Mouse (Mus musculus): ENCODE results near the gene Cdc6. TPM values are rescaled to one million over a fixed set of nuclear protein-coding genes. Genes with fewer than 3 reads are reported as not detected.

Gene Cdc6
- total and polyA plus RNA-seq, 3 experiments: 47.4 to 99.3 (median 81.3) TPM

GRCm38 (mm10) chr11:98940776-98941175 is 33.2 kb downstream of the Cdc6 start:
- TF ChIP-seq EP300 (IDR thresholded peaks at IDR 0.05; ENCODE audit: low read length): no peak
- dilution Hi-C loops (cut with MboI; ENCODE audit: extremely low pct_ligation_motif_present, extremely low pct_unique_long_range_greater_than_20kb, low sequenced_read_pairs) (no loop called here), in situ Hi-C loops (cut with MboI; ENCODE audit: low pct_ligation_motif_present, low pct_unique_long_range_greater_than_20kb, low sequenced_read_pairs) (no loop called here)
- Histone ChIP-seq H3K4me3 (replicated peaks in 1 of 3; ENCODE audit: low read depth in 2 of 3, low read length in 2 of 3, poor library complexity in 1 of 3) (peak overlapping the region; percentile 3 to 90 (median 72)), H3K79me2 (replicated peaks; ENCODE audit: control insufficient read depth, extremely low read depth, insufficient read depth, poor library complexity, severe bottlenecking) (peaks cover 8% of the 10 kb centered on the region), H3K4me1 (ENCODE audit: control insufficient read depth in 1 of 2, insufficient read depth in 2 of 2) (peaks cover 40 to 80% of the 10 kb centered on the region in 2 experiments), H3K9me3 (replicated peaks; ENCODE audit: low read length) (no peaks in the 10 kb centered on the region), H3K4me2 (ENCODE audit: insufficient read depth, low read depth, poor library complexity, severe bottlenecking) (peak overlapping the region; percentile 80), H3K36me3 (replicated peaks in 1 of 2; ENCODE audit: control insufficient read depth in 1 of 2, insufficient read depth in 1 of 2, low read length in 1 of 2) (no peaks in the 10 kb centered on the region), H3K27ac (ENCODE audit: insufficient read depth, low read depth) (peak overlapping the region; percentile 95), H3K9ac (ENCODE audit: insufficient read depth, low read depth) (peak overlapping the region; percentile 20), H3K27me3 (replicated peaks) (no peaks in the 10 kb centered on the region)
- DNase-seq (ENCODE audit: extremely low read depth): no peak

GRCm38 (mm10) chr11:98941341-98941825 is 33.8 kb downstream of the Cdc6 start:
- peak overlapping the region; percentile 80 for H3K4me2 ChIP-seq (ENCODE audit: insufficient read depth, low read depth, poor library complexity, severe bottlenecking)
- H3K4me1 ChIP-seq (ENCODE audit: control insufficient read depth in 1 of 2, insufficient read depth in 2 of 2): peaks cover 45 to 85% of the 10 kb centered on the region in 2 experiments
- peak; percentile 83 for TF ChIP-seq MEF2A (IDR thresholded peaks at IDR 0.05; ENCODE audit: borderline replicate concordance, low read depth, low read length)
- TF ChIP-seq MYC (IDR thresholded peaks at IDR 0.05; ENCODE audit: low read depth, low read length): no peak
- TF ChIP-seq CHD1 (IDR thresholded peaks at IDR 0.05; ENCODE audit: low read depth, low read length): peak; percentile 26; the same call in 1 of the 2 replicates
- TF ChIP-seq POLR2A (IDR thresholded peaks at IDR 0.05; ENCODE audit: low read depth, low read length): 0 out of 2 replicates have a peak, but pooled peaks have one; percentile 49
- TF ChIP-seq ZMIZ1 (IDR thresholded peaks at IDR 0.05; ENCODE audit: low read depth, low read length): no peak
- dilution Hi-C loops (cut with MboI; ENCODE audit: extremely low pct_ligation_motif_present, extremely low pct_unique_long_range_greater_than_20kb, low sequenced_read_pairs): no loop called here
- H3K9me3 ChIP-seq (replicated peaks; ENCODE audit: low read length): no peaks in the 10 kb centered on the region
- in situ Hi-C loops (cut with MboI; ENCODE audit: low pct_ligation_motif_present, low pct_unique_long_range_greater_than_20kb, low sequenced_read_pairs): no loop called here
- peak overlapping the region; percentile 95 for H3K27ac ChIP-seq (ENCODE audit: insufficient read depth, low read depth)
- peak overlapping the region; percentile 20 for H3K9ac ChIP-seq (ENCODE audit: insufficient read depth, low read depth)
- H3K79me2 ChIP-seq (replicated peaks; ENCODE audit: control insufficient read depth, extremely low read depth, insufficient read depth, poor library complexity, severe bottlenecking): peaks cover 8% of the 10 kb centered on the region
- H3K36me3 ChIP-seq (replicated peaks in 1 of 2; ENCODE audit: control insufficient read depth in 1 of 2, insufficient read depth in 1 of 2, low read length in 1 of 2): no peaks in the 10 kb centered on the region
- H3K27me3 ChIP-seq (replicated peaks): no peaks in the 10 kb centered on the region
- DNase-seq (ENCODE audit: extremely low read depth): no peak
- peak overlapping the region; percentile 51 to 90 (median 72) for H3K4me3 ChIP-seq (replicated peaks in 1 of 3; ENCODE audit: low read depth in 2 of 3, low read length in 2 of 3, poor library complexity in 1 of 3)

DNA sequence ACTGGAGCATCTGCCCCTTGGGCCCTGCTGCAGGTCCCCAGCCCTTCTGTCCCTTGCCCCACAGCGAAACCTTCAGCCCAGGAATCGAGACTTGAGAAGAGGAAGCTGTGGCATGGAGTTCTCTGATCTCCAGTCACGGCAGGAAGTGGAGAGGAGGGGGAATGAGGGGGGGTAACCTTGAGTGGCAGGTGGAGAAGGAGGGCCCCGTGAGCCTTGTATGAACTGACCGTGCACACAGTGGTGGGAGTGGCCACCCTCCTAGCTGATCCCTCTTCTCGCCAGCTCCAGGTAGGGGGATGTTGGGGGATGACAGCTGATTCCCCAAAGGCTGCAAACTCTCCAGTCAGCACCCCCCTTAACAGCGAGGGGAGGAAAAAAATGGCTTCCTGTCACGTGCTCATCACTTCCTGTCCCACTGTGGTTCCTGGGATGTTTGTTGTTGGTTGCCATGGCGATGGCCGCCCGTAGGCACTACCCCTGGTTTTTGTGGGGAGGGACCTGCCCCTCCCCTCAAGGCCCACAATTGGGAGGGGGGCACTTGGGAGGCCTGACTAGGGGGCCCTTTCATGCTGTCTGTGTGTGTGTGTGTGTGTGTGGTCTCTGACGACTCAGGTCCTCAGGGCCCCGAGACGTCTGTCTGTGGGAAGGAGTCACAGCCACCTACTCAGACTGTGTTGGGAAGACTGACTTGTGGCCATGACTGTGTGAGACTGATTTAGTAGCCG is 34.4 kb downstream of the Cdc6 start:
- H3K27ac ChIP-seq (ENCODE audit: insufficient read depth, low read depth): peak overlapping the region; percentile 95
- in situ Hi-C loops (cut with MboI; ENCODE audit: low pct_ligation_motif_present, low pct_unique_long_range_greater_than_20kb, low sequenced_read_pairs): no loop called here
- dilution Hi-C loops (cut with MboI; ENCODE audit: extremely low pct_ligation_motif_present, extremely low pct_unique_long_range_greater_than_20kb, low sequenced_read_pairs): no loop called here
- H3K4me2 ChIP-seq (ENCODE audit: insufficient read depth, low read depth, poor library complexity, severe bottlenecking): peak overlapping the region; percentile 80
- H3K9ac ChIP-seq (ENCODE audit: insufficient read depth, low read depth): peak overlapping the region; percentile 42
- peak overlapping the region; percentile 51 to 90 (median 72) for H3K4me3 ChIP-seq (replicated peaks in 1 of 3; ENCODE audit: low read depth in 2 of 3, low read length in 2 of 3, poor library complexity in 1 of 3)
- peak; percentile 99 for DNase-seq (ENCODE audit: extremely low read depth)
- peaks cover 8% of the 10 kb centered on the region for H3K79me2 ChIP-seq (replicated peaks; ENCODE audit: control insufficient read depth, extremely low read depth, insufficient read depth, poor library complexity, severe bottlenecking)
- peaks cover 47 to 82% of the 10 kb centered on the region in 2 experiments for H3K4me1 ChIP-seq (ENCODE audit: control insufficient read depth in 1 of 2, insufficient read depth in 2 of 2)
- H3K27me3 ChIP-seq (replicated peaks): no peaks in the 10 kb centered on the region
- no peaks in the 10 kb centered on the region for H3K36me3 ChIP-seq (replicated peaks in 1 of 2; ENCODE audit: control insufficient read depth in 1 of 2, insufficient read depth in 1 of 2, low read length in 1 of 2)
- no peaks in the 10 kb centered on the region for H3K9me3 ChIP-seq (replicated peaks; ENCODE audit: low read length)
- TF ChIP-seq MXI1 (IDR thresholded peaks at IDR 0.05; ENCODE audit: low read depth, low read length): peak; percentile 98
- TF ChIP-seq NRF1 (IDR thresholded peaks at IDR 0.05; ENCODE audit: low read depth, low read length): peak; percentile 55
- TF ChIP-seq RAD21 (IDR thresholded peaks at IDR 0.05; ENCODE audit: low read depth, low read length): no peak; the same call in none of the 2 replicates
- TF ChIP-seq NELFE (IDR thresholded peaks at IDR 0.05; ENCODE audit: low read depth, low read length): peak; percentile 69
- TF ChIP-seq HCFC1 (IDR thresholded peaks at IDR 0.05; ENCODE audit: low read depth, low read length): peak; percentile 84
- TF ChIP-seq SIN3A (IDR thresholded peaks at IDR 0.05; ENCODE audit: low read length): peak; percentile 99
- TF ChIP-seq CTCF (conservative IDR thresholded peaks at IDR 0.05 in 1 of 2, IDR thresholded peaks at IDR 0.05 in 1 of 2; ENCODE audit: low read depth in 2 of 2, low read length in 2 of 2): no peak
- TF ChIP-seq MYC (IDR thresholded peaks at IDR 0.05; ENCODE audit: low read depth, low read length): peak; percentile 96
- peak; percentile 98 for TF ChIP-seq BHLHE40 (IDR thresholded peaks at IDR 0.05; ENCODE audit: low read depth, low read length)
- TF ChIP-seq ZNF384 (IDR thresholded peaks at IDR 0.05; ENCODE audit: low read depth, low read length): peak; percentile 98
- TF ChIP-seq SMC3 (IDR thresholded peaks at IDR 0.05; ENCODE audit: low read depth, low read length): no peak; the same call in 1 of the 2 replicates
- 0 out of 2 replicates have a peak, but pooled peaks have one; percentile 18 for TF ChIP-seq E2F4 (IDR thresholded peaks at IDR 0.05; ENCODE audit: insufficient replicate concordance, low read depth, low read length)
- peak; percentile 57; the same call in 1 of the 2 replicates for TF ChIP-seq UBTF (IDR thresholded peaks at IDR 0.05; ENCODE audit: low read depth, low read length)
- TF ChIP-seq JUND (conservative IDR thresholded peaks at IDR 0.05; ENCODE audit: low read depth, low read length): peak; percentile 56; the same call in 1 of the 2 replicates
- TF ChIP-seq USF1 (IDR thresholded peaks at IDR 0.05; ENCODE audit: low read depth, low read length): peak; percentile 98
- TF ChIP-seq POLR2AphosphoS2 (IDR thresholded peaks at IDR 0.05; ENCODE audit: low read depth, low read length): no peak; the same call in 1 of the 2 replicates
- peak; percentile 98 for TF ChIP-seq IRF4 (IDR thresholded peaks at IDR 0.05; ENCODE audit: low read depth, low read length)
- TF ChIP-seq USF2 (conservative IDR thresholded peaks at IDR 0.05; ENCODE audit: low read depth, low read length): peak; percentile 97
- TF ChIP-seq GABPA (IDR thresholded peaks at IDR 0.05; ENCODE audit: insufficient replicate concordance, low read depth, low read length): no peak; the same call in 1 of the 2 replicates
